Mouse (Mus musculus): ENCODE results near the gene Rnf26. TPM values are rescaled to one million over a fixed set of nuclear protein-coding genes. Genes with fewer than 3 reads are reported as not detected.

The Rnf26 gene
- polyA plus RNA-seq, 1 experiment from 2014 or later: 61.7 TPM

- 82% methylated on average over 11 of the region's 11 CpGs for WGBS
These were observed 35.9 kb downstream of the Rnf26 start for GRCm38 (mm10) chr9:44077266-44077910.

DNA sequence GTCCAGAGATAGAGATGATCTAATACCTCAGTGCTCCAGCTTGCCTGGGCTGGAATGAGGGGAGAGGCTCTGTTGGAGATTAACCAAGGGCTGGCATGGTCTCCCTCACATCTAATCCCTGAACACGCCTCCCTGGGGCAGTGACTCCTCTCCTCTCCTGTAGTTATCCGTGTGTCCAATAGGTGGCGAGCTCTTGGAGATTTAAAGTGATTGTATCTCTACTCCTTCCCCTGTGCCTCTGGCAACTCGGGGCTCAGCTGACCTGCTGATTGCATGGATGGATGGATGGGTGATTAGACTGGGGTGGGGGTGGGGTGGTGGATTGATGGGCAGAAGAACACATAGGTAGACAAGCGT lies 36.6 kb downstream of the Rnf26 start:
- H3K9ac ChIP-seq (replicated peaks; ENCODE audit: low read depth, low read length): no peak overlapping the region

More at GRCm38 (mm10) chr9:44077266-44077910, 35.9 kb downstream of the Rnf26 start:
- no peaks in the 10 kb centered on the region for H3K27me3 ChIP-seq (ENCODE audit: control insufficient read depth, insufficient read depth, low read length)
- H3K27ac ChIP-seq (ENCODE audit: low read length): no peak overlapping the region
- no peaks in the 10 kb centered on the region for H3K36me3 ChIP-seq (ENCODE audit: control insufficient read depth, insufficient read depth, low read length)
- H3K4me1 ChIP-seq (ENCODE audit: control insufficient read depth, insufficient read depth, low read length): peaks cover 16% of the 10 kb centered on the region
- no peaks in the 10 kb centered on the region for H3K9me3 ChIP-seq (ENCODE audit: control insufficient read depth, low read depth, low read length)
- no peak overlapping the region for H3K4me2 ChIP-seq (replicated peaks; ENCODE audit: low read depth, low read length)
- H3K9ac ChIP-seq (replicated peaks; ENCODE audit: low read depth, low read length): no peak overlapping the region
- H3K4me3 ChIP-seq (ENCODE audit: low read depth, low read length): no peak overlapping the region
- ATAC-seq (ENCODE audit: insufficient number of reproducible peaks, insufficient read depth, low FRiP score, low read depth): no peak

GRCm38 (mm10) chr9:44075996-44076763 lies 37.1 kb downstream of the Rnf26 start:
- WGBS: 70% methylated on average over 16 of the region's 16 CpGs
- H3K9ac ChIP-seq (replicated peaks; ENCODE audit: low read depth, low read length): no peak overlapping the region
- H3K4me2 ChIP-seq (replicated peaks; ENCODE audit: low read depth, low read length): no peak overlapping the region
- H3K27ac ChIP-seq (ENCODE audit: low read length): no peak overlapping the region
- H3K36me3 ChIP-seq (ENCODE audit: control insufficient read depth, insufficient read depth, low read length): no peaks in the 10 kb centered on the region
- H3K27me3 ChIP-seq (ENCODE audit: control insufficient read depth, insufficient read depth, low read length): no peaks in the 10 kb centered on the region
- H3K4me3 ChIP-seq (ENCODE audit: low read depth, low read length): no peak overlapping the region
- peaks cover 26% of the 10 kb centered on the region for H3K4me1 ChIP-seq (ENCODE audit: control insufficient read depth, insufficient read depth, low read length)
- H3K9me3 ChIP-seq (ENCODE audit: control insufficient read depth, low read depth, low read length): no peaks in the 10 kb centered on the region
- no peak for ATAC-seq (ENCODE audit: insufficient number of reproducible peaks, insufficient read depth, low FRiP score, low read depth)

More for the DNA sequence above, 36.6 kb downstream of the Rnf26 start:
- no peak overlapping the region for H3K4me3 ChIP-seq (ENCODE audit: low read depth, low read length)
- 28% methylated on average over 5 of the region's 5 CpGs for WGBS
- no peaks in the 10 kb centered on the region for H3K9me3 ChIP-seq (ENCODE audit: control insufficient read depth, low read depth, low read length)
- no peaks in the 10 kb centered on the region for H3K27me3 ChIP-seq (ENCODE audit: control insufficient read depth, insufficient read depth, low read length)
- no peak overlapping the region for H3K4me2 ChIP-seq (replicated peaks; ENCODE audit: low read depth, low read length)
- no peaks in the 10 kb centered on the region for H3K36me3 ChIP-seq (ENCODE audit: control insufficient read depth, insufficient read depth, low read length)
- ATAC-seq (ENCODE audit: insufficient number of reproducible peaks, insufficient read depth, low FRiP score, low read depth): no peak
- no peak overlapping the region for H3K27ac ChIP-seq (ENCODE audit: low read length)
- H3K4me1 ChIP-seq (ENCODE audit: control insufficient read depth, insufficient read depth, low read length): peaks cover 23% of the 10 kb centered on the region

DNA sequence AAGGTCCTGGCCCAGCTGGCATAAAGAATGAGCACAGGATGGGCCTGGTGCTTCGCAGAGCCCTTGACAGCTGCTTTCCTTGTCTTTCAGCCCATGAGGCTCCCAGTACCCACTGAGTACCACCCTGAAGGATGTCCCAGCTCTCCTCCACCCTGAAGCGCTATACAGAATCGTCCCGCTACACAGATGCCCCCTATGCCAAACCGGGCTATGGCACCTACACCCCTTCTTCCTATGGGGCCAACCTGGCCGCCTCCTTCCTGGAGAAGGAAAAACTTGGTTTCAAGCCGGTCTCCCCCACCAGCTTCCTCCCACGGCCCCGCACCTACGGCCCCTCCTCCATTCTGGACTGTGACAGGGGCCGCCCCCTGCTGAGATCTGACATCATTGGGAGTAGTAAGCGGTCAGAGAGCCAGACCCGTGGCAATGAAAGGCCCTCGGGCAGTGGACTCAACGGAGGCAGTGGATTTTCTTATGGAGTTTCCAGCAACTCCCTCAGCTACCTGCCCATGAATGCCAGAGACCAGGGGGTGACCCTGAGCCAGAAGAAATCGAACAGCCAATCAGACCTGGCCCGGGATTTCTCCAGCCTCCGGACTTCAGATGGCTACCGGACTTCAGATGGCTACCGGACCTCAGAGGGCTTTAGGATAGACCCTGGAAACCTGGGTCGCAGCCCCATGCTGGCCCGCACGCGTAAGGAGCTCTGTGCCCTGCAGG lies 37.9 kb downstream of the Rnf26 start:
- H3K4me3 ChIP-seq (ENCODE audit: low read depth, low read length): no peak overlapping the region
- H3K4me1 ChIP-seq (ENCODE audit: control insufficient read depth, insufficient read depth, low read length): peaks cover 28% of the 10 kb centered on the region
- no peak for ATAC-seq (ENCODE audit: insufficient number of reproducible peaks, insufficient read depth, low FRiP score, low read depth)
- no peak overlapping the region for H3K9ac ChIP-seq (replicated peaks; ENCODE audit: low read depth, low read length)
- H3K36me3 ChIP-seq (ENCODE audit: control insufficient read depth, insufficient read depth, low read length): no peaks in the 10 kb centered on the region
- H3K9me3 ChIP-seq (ENCODE audit: control insufficient read depth, low read depth, low read length): no peaks in the 10 kb centered on the region
- H3K4me2 ChIP-seq (replicated peaks; ENCODE audit: low read depth, low read length): no peak overlapping the region
- WGBS: 73% methylated on average over 24 of the region's 24 CpGs
- H3K27ac ChIP-seq (ENCODE audit: low read length): no peak overlapping the region
- no peaks in the 10 kb centered on the region for H3K27me3 ChIP-seq (ENCODE audit: control insufficient read depth, insufficient read depth, low read length)

DNA sequence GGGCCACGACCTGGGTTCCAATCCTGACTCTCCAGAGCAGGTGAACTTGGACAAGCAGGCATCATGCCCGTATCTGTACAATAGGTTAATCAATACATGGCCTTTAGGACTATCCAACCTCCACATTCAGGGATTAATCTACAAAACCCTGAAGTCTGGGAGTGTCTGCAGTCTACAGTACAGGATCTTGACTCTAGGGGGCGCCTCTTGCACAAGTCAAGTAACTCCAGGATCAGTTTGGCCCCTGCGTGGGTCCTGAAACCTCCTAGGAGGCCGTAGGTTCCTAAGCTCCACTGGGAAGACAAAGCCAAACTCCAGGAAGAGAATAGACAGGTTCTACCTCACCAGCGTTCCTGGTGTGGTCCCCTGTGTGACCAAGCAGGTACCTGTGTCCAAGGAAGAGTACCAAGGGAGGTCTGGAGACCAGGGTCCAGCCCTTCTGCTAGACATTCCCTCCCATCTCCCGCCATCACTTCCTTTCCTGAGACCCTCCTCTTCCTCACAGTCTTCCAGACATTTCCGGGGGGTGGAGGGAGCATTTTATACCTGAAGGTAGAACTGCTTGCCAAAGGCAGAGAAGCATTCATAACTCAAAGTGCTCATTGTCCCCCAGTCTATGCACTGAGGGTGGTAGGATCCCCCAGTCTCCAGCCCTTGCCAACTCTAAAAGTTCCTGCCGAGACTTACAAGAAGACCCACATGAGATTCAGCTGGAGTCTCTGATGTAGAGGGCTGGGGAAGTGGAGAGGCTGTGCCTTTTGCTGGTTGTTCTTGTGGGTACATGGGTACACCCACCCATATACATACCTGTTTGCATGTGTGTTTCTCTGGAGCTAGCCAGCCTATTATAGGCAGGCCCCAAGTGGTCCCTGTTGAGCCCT lies 38.7 kb downstream of the Rnf26 start:
- H3K27me3 ChIP-seq (ENCODE audit: control insufficient read depth, insufficient read depth, low read length): no peaks in the 10 kb centered on the region
- H3K4me3 ChIP-seq (ENCODE audit: low read depth, low read length): no peak overlapping the region
- no peak overlapping the region for H3K27ac ChIP-seq (ENCODE audit: low read length)
- 66% methylated on average over 9 of the region's 9 CpGs for WGBS
- no peak overlapping the region for H3K4me2 ChIP-seq (replicated peaks; ENCODE audit: low read depth, low read length)
- H3K36me3 ChIP-seq (ENCODE audit: control insufficient read depth, insufficient read depth, low read length): no peaks in the 10 kb centered on the region
- H3K9ac ChIP-seq (replicated peaks; ENCODE audit: low read depth, low read length): no peak overlapping the region
- ATAC-seq (ENCODE audit: insufficient number of reproducible peaks, insufficient read depth, low FRiP score, low read depth): no peak
- peaks cover 29% of the 10 kb centered on the region for H3K4me1 ChIP-seq (ENCODE audit: control insufficient read depth, insufficient read depth, low read length)
- no peaks in the 10 kb centered on the region for H3K9me3 ChIP-seq (ENCODE audit: control insufficient read depth, low read depth, low read length)

- 72% methylated on average over 5 of the region's 5 CpGs for WGBS
- no peak overlapping the region for H3K9ac ChIP-seq (replicated peaks; ENCODE audit: low read depth, low read length)
These were observed 40.2 kb downstream of the Rnf26 start for GRCm38 (mm10) chr9:44073115-44073514.

GRCm38 (mm10) chr9:44072599-44072915 lies 40.8 kb downstream of the Rnf26 start:
- Histone ChIP-seq H3K27me3 (ENCODE audit: control insufficient read depth, insufficient read depth, low read length) (no peaks in the 10 kb centered on the region), H3K9ac (replicated peaks; ENCODE audit: low read depth, low read length) (no peak overlapping the region), H3K4me3 (ENCODE audit: low read depth, low read length) (no peak overlapping the region), H3K4me2 (replicated peaks; ENCODE audit: low read depth, low read length) (no peak overlapping the region), H3K4me1 (ENCODE audit: control insufficient read depth, insufficient read depth, low read length) (peaks cover 20% of the 10 kb centered on the region), H3K27ac (ENCODE audit: low read length) (no peak overlapping the region), H3K36me3 (ENCODE audit: control insufficient read depth, insufficient read depth, low read length) (no peaks in the 10 kb centered on the region), H3K9me3 (ENCODE audit: control insufficient read depth, low read depth, low read length) (no peaks in the 10 kb centered on the region)
- no peak for ATAC-seq (ENCODE audit: insufficient number of reproducible peaks, insufficient read depth, low FRiP score, low read depth)
- WGBS: 43% methylated on average over 4 of the region's 4 CpGs

More at GRCm38 (mm10) chr9:44073115-44073514, 40.2 kb downstream of the Rnf26 start:
- no peaks in the 10 kb centered on the region for H3K9me3 ChIP-seq (ENCODE audit: control insufficient read depth, low read depth, low read length)
- H3K36me3 ChIP-seq (ENCODE audit: control insufficient read depth, insufficient read depth, low read length): no peaks in the 10 kb centered on the region
- H3K4me2 ChIP-seq (replicated peaks; ENCODE audit: low read depth, low read length): no peak overlapping the region
- no peak overlapping the region for H3K27ac ChIP-seq (ENCODE audit: low read length)
- ATAC-seq (ENCODE audit: insufficient number of reproducible peaks, insufficient read depth, low FRiP score, low read depth): no peak
- H3K27me3 ChIP-seq (ENCODE audit: control insufficient read depth, insufficient read depth, low read length): no peaks in the 10 kb centered on the region
- no peak overlapping the region for H3K4me3 ChIP-seq (ENCODE audit: low read depth, low read length)
- H3K4me1 ChIP-seq (ENCODE audit: control insufficient read depth, insufficient read depth, low read length): peaks cover 19% of the 10 kb centered on the region
